Mouse (Mus musculus): Measurements from ENCODE around the gene Bok. TPM values are rescaled to one million over a fixed set of nuclear protein-coding genes. Genes with fewer than 3 reads are reported as not detected.

The Bok gene
- polyA plus RNA-seq, 1 experiment from 2014 or later, result 34.9 TPM

- no peak for DNase-seq (ENCODE audit: low spot score)
- Histone ChIP-seq H3K27ac (0 out of 2 replicates have a peak overlapping the region, but pooled peaks have one; percentile 88), H3K4me1 (peaks cover 22% of the 10 kb centered on the region), H3K36me3 (no peaks in the 10 kb centered on the region), H3K27me3 (ENCODE audit: low read depth, poor library complexity, severe bottlenecking) (no peaks in the 10 kb centered on the region), H3K9me3 (replicated peaks) (no peaks in the 10 kb centered on the region), H3K4me3 (no peak overlapping the region)
These were observed 15.5 kb upstream of the Bok start for GRCm38 (mm10) chr1:93669941-93670340.

- Histone ChIP-seq H3K4me1 (peaks cover 19% of the 10 kb centered on the region), H3K36me3 (no peaks in the 10 kb centered on the region), H3K9me3 (replicated peaks) (no peaks in the 10 kb centered on the region), H3K27ac (no peak overlapping the region), H3K27me3 (ENCODE audit: low read depth, poor library complexity, severe bottlenecking) (no peaks in the 10 kb centered on the region), H3K4me3 (no peak overlapping the region)
- DNase-seq (ENCODE audit: low spot score), result no peak
- 89% methylated on average over 5 of the region's 5 CpGs for WGBS
These were observed 12.8 kb upstream of the Bok start for GRCm38 (mm10) chr1:93672682-93673081.

- H3K9me3 ChIP-seq (replicated peaks), result no peaks in the 10 kb centered on the region
- H3K4me1 ChIP-seq, result no peaks in the 10 kb centered on the region
- WGBS, result 73% methylated on average over 2 of the region's 2 CpGs
- 0 out of 2 replicates have a peak, but pooled peaks cover 1% of the 10 kb centered on the region for H3K27me3 ChIP-seq (ENCODE audit: low read depth, poor library complexity, severe bottlenecking)
- no peaks in the 10 kb centered on the region for H3K36me3 ChIP-seq
- H3K4me3 ChIP-seq, result no peak overlapping the region
- DNase-seq (ENCODE audit: low spot score), result no peak
- no peak overlapping the region for H3K27ac ChIP-seq
These were observed 7.1 kb upstream of the Bok start for GRCm38 (mm10) chr1:93678386-93678785.

- DNase-seq (ENCODE audit: low spot score), result no peak
- Histone ChIP-seq H3K4me1 (no peaks in the 10 kb centered on the region; the same call in 1 of the 2 replicates), H3K27me3 (ENCODE audit: low read depth, poor library complexity, severe bottlenecking) (peaks cover 18% of the 10 kb centered on the region), H3K36me3 (no peaks in the 10 kb centered on the region), H3K4me3 (no peak overlapping the region), H3K27ac (no peak overlapping the region), H3K9me3 (replicated peaks) (no peaks in the 10 kb centered on the region)
- whole genome bisulfite sequencing, result 71% methylated on average over 7 of the region's 7 CpGs
These were observed 5.4 kb upstream of the Bok start for GRCm38 (mm10) chr1:93679889-93680568.

GRCm38 (mm10) chr1:93686245-93686960 lies 943 bp downstream of the Bok start:
- H3K27ac ChIP-seq, result peak overlapping the region; percentile 85
- peaks cover 6% of the 10 kb centered on the region; the same call in 1 of the 2 replicates for H3K36me3 ChIP-seq
- DNase-seq (ENCODE audit: low spot score), result peak; percentile 85
- peaks cover 18% of the 10 kb centered on the region for H3K4me1 ChIP-seq
- H3K27me3 ChIP-seq (ENCODE audit: low read depth, poor library complexity, severe bottlenecking), result peaks cover 45% of the 10 kb centered on the region
- H3K9me3 ChIP-seq (replicated peaks), result no peaks in the 10 kb centered on the region
- WGBS, result 6% methylated on average over 51 of the region's 51 CpGs
- H3K4me3 ChIP-seq, result peak overlapping the region; percentile 60

GRCm38 (mm10) chr1:93686961-93687320 lies 1.5 kb downstream of the Bok start:
- peak overlapping the region; percentile 85; the same call in 1 of the 2 replicates for H3K27ac ChIP-seq
- H3K4me3 ChIP-seq, result peak overlapping the region; percentile 60
- peaks cover 18% of the 10 kb centered on the region for H3K4me1 ChIP-seq
- no peak for DNase-seq (ENCODE audit: low spot score)
- peaks cover 45% of the 10 kb centered on the region for H3K27me3 ChIP-seq (ENCODE audit: low read depth, poor library complexity, severe bottlenecking)
- peaks cover 9% of the 10 kb centered on the region; the same call in 1 of the 2 replicates for H3K36me3 ChIP-seq
- no peaks in the 10 kb centered on the region for H3K9me3 ChIP-seq (replicated peaks)
- WGBS, result 64% methylated on average over 3 of the region's 3 CpGs

GRCm38 (mm10) chr1:93688154-93688553 lies 2.7 kb downstream of the Bok start:
- no peak overlapping the region for H3K27ac ChIP-seq
- WGBS, result 89% methylated on average over 8 of the region's 8 CpGs
- peaks cover 45% of the 10 kb centered on the region for H3K27me3 ChIP-seq (ENCODE audit: low read depth, poor library complexity, severe bottlenecking)
- peaks cover 18% of the 10 kb centered on the region for H3K4me1 ChIP-seq
- no peak for DNase-seq (ENCODE audit: low spot score)
- H3K9me3 ChIP-seq (replicated peaks), result no peaks in the 10 kb centered on the region
- peaks cover 14% of the 10 kb centered on the region; the same call in 1 of the 2 replicates for H3K36me3 ChIP-seq
- no peak overlapping the region for H3K4me3 ChIP-seq

- peaks cover 28% of the 10 kb centered on the region for H3K27me3 ChIP-seq (ENCODE audit: low read depth, poor library complexity, severe bottlenecking)
- no peak overlapping the region for H3K27ac ChIP-seq
- no peak overlapping the region for H3K4me3 ChIP-seq
- DNase-seq (ENCODE audit: low spot score), result no peak
- H3K4me1 ChIP-seq, result peaks cover 18% of the 10 kb centered on the region
- 84% methylated on average over 7 of the region's 7 CpGs for WGBS
- peaks cover 19% of the 10 kb centered on the region for H3K36me3 ChIP-seq
- H3K9me3 ChIP-seq (replicated peaks), result no peaks in the 10 kb centered on the region
These were observed 4.5 kb downstream of the Bok start for GRCm38 (mm10) chr1:93689901-93690496.

GRCm38 (mm10) chr1:93691106-93691505 lies 5.6 kb downstream of the Bok start:
- H3K27ac ChIP-seq, result no peak overlapping the region
- peaks cover 30% of the 10 kb centered on the region for H3K36me3 ChIP-seq
- peaks cover 17% of the 10 kb centered on the region for H3K27me3 ChIP-seq (ENCODE audit: low read depth, poor library complexity, severe bottlenecking)
- no peak for DNase-seq (ENCODE audit: low spot score)
- H3K4me3 ChIP-seq, result no peak overlapping the region
- peaks cover 8% of the 10 kb centered on the region for H3K4me1 ChIP-seq
- H3K9me3 ChIP-seq (replicated peaks), result no peaks in the 10 kb centered on the region
- WGBS, result 95% methylated on average over 8 of the region's 8 CpGs

- Histone ChIP-seq H3K4me1 (peaks cover under 1% of the 10 kb centered on the region; the same call in 1 of the 2 replicates), H3K27me3 (ENCODE audit: low read depth, poor library complexity, severe bottlenecking) (peaks cover 10% of the 10 kb centered on the region), H3K9me3 (replicated peaks) (no peaks in the 10 kb centered on the region), H3K27ac (no peak overlapping the region), H3K36me3 (peaks cover 30% of the 10 kb centered on the region), H3K4me3 (no peak overlapping the region)
- WGBS, result 88% methylated on average over 10 of the region's 10 CpGs
- DNase-seq (ENCODE audit: low spot score), result no peak
These were observed 6.4 kb downstream of the Bok start for GRCm38 (mm10) chr1:93691786-93692357.

- H3K36me3 ChIP-seq, result peaks cover 30% of the 10 kb centered on the region
- no peak for DNase-seq (ENCODE audit: low spot score)
- no peak overlapping the region for H3K27ac ChIP-seq
- 95% methylated on average over 9 of the region's 9 CpGs for WGBS
- H3K27me3 ChIP-seq (ENCODE audit: low read depth, poor library complexity, severe bottlenecking), result peaks cover under 1% of the 10 kb centered on the region; the same call in 1 of the 2 replicates
- no peaks in the 10 kb centered on the region for H3K9me3 ChIP-seq (replicated peaks)
- H3K4me1 ChIP-seq, result no peaks in the 10 kb centered on the region
- no peak overlapping the region for H3K4me3 ChIP-seq
These were observed 7.3 kb downstream of the Bok start for GRCm38 (mm10) chr1:93692773-93693172.

GRCm38 (mm10) chr1:93693502-93693901 lies 8.0 kb downstream of the Bok start:
- DNase-seq (ENCODE audit: low spot score), result no peak
- Histone ChIP-seq H3K4me1 (no peaks in the 10 kb centered on the region), H3K27ac (no peak overlapping the region), H3K4me3 (no peak overlapping the region), H3K9me3 (replicated peaks) (no peaks in the 10 kb centered on the region), H3K27me3 (ENCODE audit: low read depth, poor library complexity, severe bottlenecking) (no peaks in the 10 kb centered on the region), H3K36me3 (peaks cover 30% of the 10 kb centered on the region)
- 91% methylated on average over 3 of the region's 3 CpGs for WGBS

- 96% methylated on average over 10 of the region's 10 CpGs for WGBS
- no peaks in the 10 kb centered on the region for H3K4me1 ChIP-seq
- no peak for DNase-seq (ENCODE audit: low spot score)
- H3K27ac ChIP-seq, result no peak overlapping the region
- peaks cover 30% of the 10 kb centered on the region for H3K36me3 ChIP-seq
- no peak overlapping the region for H3K4me3 ChIP-seq
- H3K9me3 ChIP-seq (replicated peaks), result no peaks in the 10 kb centered on the region
- H3K27me3 ChIP-seq (ENCODE audit: low read depth, poor library complexity, severe bottlenecking), result no peaks in the 10 kb centered on the region
These were observed 8.5 kb downstream of the Bok start for GRCm38 (mm10) chr1:93693943-93694342.
